Mouse (Mus musculus) brain, embryonic 14.5 days (tissue): Measurements from ENCODE around the gene Zscan26.

Experiments used
- CTCF ChIP-seq: fragments of 200-500 bp; IDR thresholded peaks from 2 replicates; pipeline ENCODE4 v1.5.1; 2012; ENCODE audit warnings: inconsistent platforms, mild to moderate bottlenecking, moderate library complexity, borderline replicate concordance; ENCODE audit not compliant: insufficient read depth, insufficient read length; ENCODE audit errors: extremely low read depth
- POLR2A ChIP-seq: fragments of 200-500 bp; IDR thresholded peaks from 2 replicates; pipeline ENCODE4 v1.6.1; 2012; ENCODE audit warnings: mild to moderate bottlenecking, inconsistent platforms, borderline replicate concordance; ENCODE audit not compliant: poor library complexity, insufficient read depth, insufficient read length, severe bottlenecking; ENCODE audit errors: extremely low read depth

DNA sequence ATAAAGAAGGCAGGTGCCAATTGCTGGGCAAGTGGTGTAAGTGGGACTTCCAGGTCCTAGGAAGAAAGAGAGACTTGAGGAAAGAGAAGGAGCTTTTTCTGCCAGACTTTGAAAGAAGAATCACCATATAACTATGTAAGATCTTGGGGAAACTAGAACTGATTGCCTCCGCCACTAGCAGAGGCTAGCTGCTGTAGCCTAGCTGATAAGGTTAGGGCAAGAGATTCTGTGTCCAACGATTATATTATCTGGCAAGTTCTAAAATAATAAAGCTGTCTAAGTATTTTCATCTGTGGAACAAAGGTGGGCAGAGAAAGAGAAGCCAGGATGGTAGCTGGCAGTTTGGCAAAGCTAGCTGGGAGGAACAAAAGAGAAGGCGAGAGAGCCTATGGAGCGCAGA, 18.9 kb upstream of the Zscan26 start:
- TF ChIP-seq CTCF, result no peak
- TF ChIP-seq POLR2A, result no peak
